Mouse (Mus musculus): ENCODE data around the gene Rcn3. TPM values are rescaled to one million over a fixed set of nuclear protein-coding genes. Genes with fewer than 3 reads are reported as not detected.

Rcn3 gene
- polyA plus RNA-seq, 1 experiment = 16.0 TPM

- H3K4me1 ChIP-seq (ENCODE audit: control insufficient read depth, insufficient read depth, low read length) = peaks cover 3% of the 10 kb centered on the region; the same call in 1 of the 2 replicates
- no peak overlapping the region for H3K27ac ChIP-seq (ENCODE audit: control insufficient read depth, insufficient read depth, low read depth, low read length, poor library complexity)
- TF ChIP-seq CTCF (IDR thresholded peaks at IDR 0.05; ENCODE audit: control insufficient read depth, insufficient read depth, low read length) = peak; percentile 81
- no peak for TF ChIP-seq POLR2A (IDR thresholded peaks at IDR 0.05; ENCODE audit: borderline replicate concordance, control insufficient read depth, low read depth, low read length)
- 34% methylated on average over 9 of the region's 9 CpGs for WGBS
- H3K4me3 ChIP-seq (replicated peaks; ENCODE audit: control insufficient read depth, low read depth, low read length) = no peak overlapping the region
Observed at GRCm38 (mm10) chr7:45078513-45078912, 13.5 kb downstream of the Rcn3 start.

GRCm38 (mm10) chr7:45077829-45078228 lies 14.2 kb downstream of the Rcn3 start:
- H3K4me3 ChIP-seq (replicated peaks; ENCODE audit: control insufficient read depth, low read depth, low read length) = no peak overlapping the region
- WGBS = 87% methylated on average over 2 of the region's 2 CpGs
- no peak overlapping the region for H3K27ac ChIP-seq (ENCODE audit: control insufficient read depth, insufficient read depth, low read depth, low read length, poor library complexity)
- TF ChIP-seq POLR2A (IDR thresholded peaks at IDR 0.05; ENCODE audit: borderline replicate concordance, control insufficient read depth, low read depth, low read length) = no peak
- no peak for TF ChIP-seq CTCF (IDR thresholded peaks at IDR 0.05; ENCODE audit: control insufficient read depth, insufficient read depth, low read length)
- peaks cover 2% of the 10 kb centered on the region; the same call in 1 of the 2 replicates for H3K4me1 ChIP-seq (ENCODE audit: control insufficient read depth, insufficient read depth, low read length)

GRCm38 (mm10) chr7:45077322-45077721 lies 14.7 kb downstream of the Rcn3 start:
- Histone ChIP-seq H3K4me1 (ENCODE audit: control insufficient read depth, insufficient read depth, low read length) (no peaks in the 10 kb centered on the region; the same call in 1 of the 2 replicates), H3K27ac (ENCODE audit: control insufficient read depth, insufficient read depth, low read depth, low read length, poor library complexity) (no peak overlapping the region), H3K4me3 (replicated peaks; ENCODE audit: control insufficient read depth, low read depth, low read length) (no peak overlapping the region)
- WGBS = 91% methylated on average over 14 of the region's 14 CpGs
- TF ChIP-seq POLR2A (IDR thresholded peaks at IDR 0.05; ENCODE audit: borderline replicate concordance, control insufficient read depth, low read depth, low read length) (no peak), CTCF (IDR thresholded peaks at IDR 0.05; ENCODE audit: control insufficient read depth, insufficient read depth, low read length) (no peak)

DNA sequence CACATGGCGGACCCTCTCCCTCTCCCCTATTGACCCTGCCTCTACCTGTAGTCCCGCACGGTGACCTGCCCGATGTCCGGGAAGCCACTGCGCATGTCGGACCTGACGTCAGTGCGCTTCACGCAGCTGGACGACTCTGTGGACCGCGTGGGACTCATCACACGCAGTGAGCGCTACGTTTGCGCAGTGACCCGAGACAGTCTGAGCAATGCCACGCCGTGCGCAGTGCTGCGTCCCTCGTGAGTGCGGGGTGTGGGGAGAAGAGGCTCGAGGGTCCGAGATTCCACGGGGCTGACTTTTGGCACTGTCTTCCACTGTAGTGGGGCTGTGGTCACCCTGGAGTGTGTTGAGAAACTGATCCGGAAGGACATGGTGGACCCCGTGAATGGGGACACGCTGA lies 15.5 kb downstream of the Rcn3 start:
- H3K27ac ChIP-seq (ENCODE audit: control insufficient read depth, insufficient read depth, low read depth, low read length, poor library complexity) = no peak overlapping the region
- TF ChIP-seq CTCF (IDR thresholded peaks at IDR 0.05; ENCODE audit: control insufficient read depth, insufficient read depth, low read length) (no peak), POLR2A (IDR thresholded peaks at IDR 0.05; ENCODE audit: borderline replicate concordance, control insufficient read depth, low read depth, low read length) (no peak)
- H3K4me3 ChIP-seq (replicated peaks; ENCODE audit: control insufficient read depth, low read depth, low read length) = no peak overlapping the region
- 94% methylated on average over 30 of the region's 30 CpGs for WGBS
- no peaks in the 10 kb centered on the region; the same call in 1 of the 2 replicates for H3K4me1 ChIP-seq (ENCODE audit: control insufficient read depth, insufficient read depth, low read length)

- no peak overlapping the region for H3K4me3 ChIP-seq (replicated peaks; ENCODE audit: control insufficient read depth, low read depth, low read length)
- no peaks in the 10 kb centered on the region for H3K4me1 ChIP-seq (ENCODE audit: control insufficient read depth, insufficient read depth, low read length)
- no peak overlapping the region for H3K27ac ChIP-seq (ENCODE audit: control insufficient read depth, insufficient read depth, low read depth, low read length, poor library complexity)
- WGBS = 87% methylated on average over 4 of the region's 4 CpGs
- no peak for TF ChIP-seq CTCF (IDR thresholded peaks at IDR 0.05; ENCODE audit: control insufficient read depth, insufficient read depth, low read length)
- no peak for TF ChIP-seq POLR2A (IDR thresholded peaks at IDR 0.05; ENCODE audit: borderline replicate concordance, control insufficient read depth, low read depth, low read length)
Observed at GRCm38 (mm10) chr7:45075405-45075804, 16.6 kb downstream of the Rcn3 start.

- 88% methylated on average over 12 of the region's 12 CpGs for WGBS
- Histone ChIP-seq H3K4me3 (replicated peaks; ENCODE audit: control insufficient read depth, low read depth, low read length) (no peak overlapping the region), H3K27ac (ENCODE audit: control insufficient read depth, insufficient read depth, low read depth, low read length, poor library complexity) (no peak overlapping the region), H3K4me1 (ENCODE audit: control insufficient read depth, insufficient read depth, low read length) (no peaks in the 10 kb centered on the region)
- TF ChIP-seq CTCF (IDR thresholded peaks at IDR 0.05; ENCODE audit: control insufficient read depth, insufficient read depth, low read length) = no peak
- no peak for TF ChIP-seq POLR2A (IDR thresholded peaks at IDR 0.05; ENCODE audit: borderline replicate concordance, control insufficient read depth, low read depth, low read length)
Observed at GRCm38 (mm10) chr7:45073949-45074348, 18.1 kb downstream of the Rcn3 start.

- 37% methylated on average over 7 of the region's 7 CpGs for WGBS
- TF ChIP-seq CTCF (IDR thresholded peaks at IDR 0.05; ENCODE audit: control insufficient read depth, insufficient read depth, low read length) (no peak), POLR2A (IDR thresholded peaks at IDR 0.05; ENCODE audit: borderline replicate concordance, control insufficient read depth, low read depth, low read length) (no peak)
- Histone ChIP-seq H3K27ac (ENCODE audit: control insufficient read depth, insufficient read depth, low read depth, low read length, poor library complexity) (no peak overlapping the region), H3K4me3 (replicated peaks; ENCODE audit: control insufficient read depth, low read depth, low read length) (no peak overlapping the region), H3K4me1 (ENCODE audit: control insufficient read depth, insufficient read depth, low read length) (no peaks in the 10 kb centered on the region)
Observed at GRCm38 (mm10) chr7:45073171-45073707, 18.8 kb downstream of the Rcn3 start.

- TF ChIP-seq POLR2A (IDR thresholded peaks at IDR 0.05; ENCODE audit: borderline replicate concordance, control insufficient read depth, low read depth, low read length) (no peak), CTCF (IDR thresholded peaks at IDR 0.05; ENCODE audit: control insufficient read depth, insufficient read depth, low read length) (peak; percentile 52; the same call in 1 of the 2 replicates)
- WGBS = 75% methylated on average over 2 of the region's 2 CpGs
- Histone ChIP-seq H3K27ac (ENCODE audit: control insufficient read depth, insufficient read depth, low read depth, low read length, poor library complexity) (no peak overlapping the region), H3K4me3 (replicated peaks; ENCODE audit: control insufficient read depth, low read depth, low read length) (no peak overlapping the region), H3K4me1 (ENCODE audit: control insufficient read depth, insufficient read depth, low read length) (no peaks in the 10 kb centered on the region)
Observed at GRCm38 (mm10) chr7:45072230-45072629, 19.8 kb downstream of the Rcn3 start.

GRCm38 (mm10) chr7:45069671-45070070 lies 22.4 kb downstream of the Rcn3 start:
- TF ChIP-seq POLR2A (IDR thresholded peaks at IDR 0.05; ENCODE audit: borderline replicate concordance, control insufficient read depth, low read depth, low read length) = no peak
- no peak for TF ChIP-seq CTCF (IDR thresholded peaks at IDR 0.05; ENCODE audit: control insufficient read depth, insufficient read depth, low read length)
- Histone ChIP-seq H3K4me3 (replicated peaks; ENCODE audit: control insufficient read depth, low read depth, low read length) (no peak overlapping the region), H3K27ac (ENCODE audit: control insufficient read depth, insufficient read depth, low read depth, low read length, poor library complexity) (no peak overlapping the region), H3K4me1 (ENCODE audit: control insufficient read depth, insufficient read depth, low read length) (no peaks in the 10 kb centered on the region)
- WGBS = 75% methylated on average over 2 of the region's 2 CpGs
